Mouse (Mus musculus): ENCODE measurements around the gene Srgap1. TPM values are rescaled to one million over a fixed set of nuclear protein-coding genes. Genes with fewer than 3 reads are reported as not detected.

Srgap1 gene
- polyA plus RNA-seq, 1 experiment from 2014 or later, result 16.4 TPM

GRCm38 (mm10) chr10:121958741-121959140, 88.4 kb downstream of the Srgap1 start:
- 80% methylated on average over 8 of the region's 8 CpGs for WGBS
- no peak for ATAC-seq (replicated peaks; ENCODE audit: low FRiP score)
- no peak overlapping the region for H3K9ac ChIP-seq
- no peaks in the 10 kb centered on the region for H3K9me3 ChIP-seq (replicated peaks)
- H3K27ac ChIP-seq, result no peak overlapping the region
- no peak overlapping the region for H3K4me2 ChIP-seq
- H3K4me3 ChIP-seq (replicated peaks), result no peak overlapping the region
- H3K27me3 ChIP-seq, result no peaks in the 10 kb centered on the region
- H3K4me1 ChIP-seq, result peaks cover 32% of the 10 kb centered on the region
- no peaks in the 10 kb centered on the region for H3K36me3 ChIP-seq

DNA sequence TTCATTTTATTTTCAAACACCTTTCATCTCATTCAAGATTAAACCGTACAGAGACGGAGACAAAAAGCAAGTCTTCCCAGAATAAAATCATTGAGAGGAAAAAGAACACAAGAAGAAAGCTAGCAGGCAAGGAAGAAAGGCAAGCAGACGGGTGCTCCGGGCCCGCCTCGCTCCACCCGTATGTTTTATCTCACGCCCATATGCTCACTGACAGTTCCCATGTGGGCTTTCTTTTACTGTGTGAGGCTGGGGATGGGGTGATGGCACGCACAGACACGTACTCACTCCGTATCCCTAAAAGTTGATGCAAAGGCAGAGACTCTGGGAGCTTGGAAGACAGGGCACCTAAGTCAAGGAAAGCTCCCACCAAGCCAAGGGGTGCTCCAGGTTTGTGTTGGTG, 90.6 kb downstream of the Srgap1 start:
- Histone ChIP-seq H3K4me2 (no peak overlapping the region), H3K27me3 (no peaks in the 10 kb centered on the region), H3K9me3 (replicated peaks) (no peaks in the 10 kb centered on the region), H3K27ac (peak overlapping the region; percentile 58), H3K4me3 (replicated peaks) (no peak overlapping the region), H3K4me1 (peaks cover 24% of the 10 kb centered on the region), H3K36me3 (no peaks in the 10 kb centered on the region), H3K9ac (no peak overlapping the region)
- 70% methylated on average over 11 of the region's 11 CpGs for WGBS
- ATAC-seq (replicated peaks; ENCODE audit: low FRiP score), result no peak

DNA sequence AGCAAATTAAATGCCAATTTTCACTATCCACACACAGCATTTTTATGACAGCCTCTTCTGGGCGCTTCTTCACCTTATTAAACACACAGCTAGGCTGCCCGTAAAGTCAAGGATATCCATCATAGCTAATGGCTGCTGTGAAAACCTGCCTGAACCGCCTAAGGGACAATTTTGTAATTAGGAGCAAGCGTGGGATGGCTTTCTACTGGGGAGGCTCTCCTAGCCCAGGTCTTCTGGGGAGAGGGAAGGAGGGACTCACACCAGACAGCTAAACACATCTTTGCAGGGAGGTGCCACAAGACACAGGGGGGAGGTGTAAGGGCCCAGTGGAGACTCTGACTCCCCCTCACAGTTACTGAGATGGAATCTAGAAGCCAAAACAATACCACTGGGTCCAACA, 91.4 kb downstream of the Srgap1 start:
- Histone ChIP-seq H3K9me3 (replicated peaks) (no peaks in the 10 kb centered on the region), H3K27ac (peak overlapping the region; percentile 58), H3K9ac (no peak overlapping the region), H3K27me3 (no peaks in the 10 kb centered on the region), H3K36me3 (no peaks in the 10 kb centered on the region), H3K4me2 (no peak overlapping the region), H3K4me3 (replicated peaks) (no peak overlapping the region), H3K4me1 (peaks cover 20% of the 10 kb centered on the region)
- 33% methylated on average over 4 of the region's 4 CpGs for WGBS
- ATAC-seq (replicated peaks; ENCODE audit: low FRiP score), result peak; percentile 81

DNA sequence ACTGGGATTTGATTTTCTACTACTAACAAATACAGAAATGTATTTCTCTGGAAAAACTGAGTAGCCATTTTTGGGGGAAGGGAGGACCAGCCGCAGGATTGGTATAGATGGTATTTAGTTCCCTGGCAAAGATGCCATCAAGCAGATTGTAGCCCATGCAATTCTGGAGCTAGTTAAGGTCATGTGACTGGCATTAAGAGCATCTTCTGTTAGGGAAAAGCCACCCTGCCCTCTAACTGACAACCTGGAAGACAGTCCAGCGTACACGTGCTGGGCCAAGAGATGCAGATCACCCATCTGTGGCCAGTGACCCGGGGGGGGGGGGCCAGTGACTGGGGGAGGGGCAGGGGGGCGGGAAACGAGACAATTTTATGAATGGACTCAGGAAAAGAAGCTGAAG, 92.2 kb downstream of the Srgap1 start:
- no peaks in the 10 kb centered on the region for H3K36me3 ChIP-seq
- 60% methylated on average over 6 of the region's 6 CpGs for WGBS
- peak overlapping the region; percentile 58; the same call in 1 of the 2 replicates for H3K27ac ChIP-seq
- H3K9ac ChIP-seq, result no peak overlapping the region
- no peaks in the 10 kb centered on the region for H3K27me3 ChIP-seq
- H3K4me3 ChIP-seq (replicated peaks), result no peak overlapping the region
- H3K4me2 ChIP-seq, result no peak overlapping the region
- peaks cover 20% of the 10 kb centered on the region for H3K4me1 ChIP-seq
- ATAC-seq (replicated peaks; ENCODE audit: low FRiP score), result no peak
- H3K9me3 ChIP-seq (replicated peaks), result no peaks in the 10 kb centered on the region

- H3K9me3 ChIP-seq (replicated peaks), result no peaks in the 10 kb centered on the region
- H3K36me3 ChIP-seq, result no peaks in the 10 kb centered on the region
- H3K27me3 ChIP-seq, result no peaks in the 10 kb centered on the region
- H3K27ac ChIP-seq, result no peak overlapping the region
- WGBS, result 84% methylated on average over 5 of the region's 5 CpGs
- no peak overlapping the region for H3K4me3 ChIP-seq (replicated peaks)
- peaks cover 20% of the 10 kb centered on the region for H3K4me1 ChIP-seq
- ATAC-seq (replicated peaks; ENCODE audit: low FRiP score), result no peak
- H3K4me2 ChIP-seq, result no peak overlapping the region
- no peak overlapping the region for H3K9ac ChIP-seq
These were observed 94.1 kb downstream of the Srgap1 start for GRCm38 (mm10) chr10:121953041-121953440.

GRCm38 (mm10) chr10:121946173-121946572, 100.9 kb downstream of the Srgap1 start:
- no peaks in the 10 kb centered on the region for H3K4me1 ChIP-seq
- no peaks in the 10 kb centered on the region for H3K27me3 ChIP-seq
- H3K36me3 ChIP-seq, result no peaks in the 10 kb centered on the region
- H3K9ac ChIP-seq, result no peak overlapping the region
- WGBS, result 95% methylated on average over 8 of the region's 8 CpGs
- no peak overlapping the region for H3K4me3 ChIP-seq (replicated peaks)
- no peaks in the 10 kb centered on the region for H3K9me3 ChIP-seq (replicated peaks)
- no peak for ATAC-seq (replicated peaks; ENCODE audit: low FRiP score)
- no peak overlapping the region for H3K4me2 ChIP-seq
- H3K27ac ChIP-seq, result no peak overlapping the region

GRCm38 (mm10) chr10:121931909-121932308, 115.2 kb downstream of the Srgap1 start:
- H3K9me3 ChIP-seq (replicated peaks), result no peaks in the 10 kb centered on the region
- peaks cover 12% of the 10 kb centered on the region for H3K4me1 ChIP-seq
- H3K27me3 ChIP-seq, result no peaks in the 10 kb centered on the region
- H3K4me2 ChIP-seq, result no peak overlapping the region
- H3K4me3 ChIP-seq (replicated peaks), result no peak overlapping the region
- H3K9ac ChIP-seq, result no peak overlapping the region
- H3K36me3 ChIP-seq, result no peaks in the 10 kb centered on the region
- ATAC-seq (replicated peaks; ENCODE audit: low FRiP score), result no peak
- WGBS, result 90% methylated on average over 14 of the region's 14 CpGs
- no peak overlapping the region for H3K27ac ChIP-seq

DNA sequence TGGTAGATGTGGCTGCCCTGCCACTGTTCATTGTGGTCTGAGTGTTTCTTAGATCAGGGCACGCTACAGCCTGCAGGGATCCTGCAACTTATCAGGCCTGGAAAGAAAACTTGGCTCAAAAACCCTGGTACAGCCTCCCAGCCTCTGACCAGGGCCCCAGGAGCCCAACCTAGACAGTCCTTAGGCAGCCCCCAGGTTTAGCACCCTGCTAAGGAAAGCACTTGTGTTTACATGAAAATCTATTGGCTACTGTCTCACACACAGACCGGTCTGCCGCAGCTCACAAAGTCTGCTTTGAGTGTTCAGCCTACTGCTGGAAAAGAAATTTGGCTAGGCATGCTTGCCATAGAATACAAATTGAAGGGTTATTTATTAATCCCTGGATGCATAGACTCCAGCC, 121.0 kb downstream of the Srgap1 start:
- no peak for ATAC-seq (replicated peaks; ENCODE audit: low FRiP score)
- WGBS, result 61% methylated on average over 3 of the region's 3 CpGs
- Histone ChIP-seq H3K4me3 (replicated peaks) (no peak overlapping the region), H3K4me2 (no peak overlapping the region), H3K9ac (no peak overlapping the region), H3K4me1 (0 out of 2 replicates have a peak, but pooled peaks cover 5% of the 10 kb centered on the region), H3K9me3 (replicated peaks) (no peaks in the 10 kb centered on the region), H3K27me3 (no peaks in the 10 kb centered on the region), H3K36me3 (peaks cover 24% of the 10 kb centered on the region), H3K27ac (peak overlapping the region; percentile 32; the same call in 1 of the 2 replicates)

- Histone ChIP-seq H3K27me3 (no peaks in the 10 kb centered on the region), H3K9me3 (replicated peaks) (no peaks in the 10 kb centered on the region), H3K9ac (no peak overlapping the region), H3K4me3 (replicated peaks) (no peak overlapping the region), H3K4me1 (peaks cover 5% of the 10 kb centered on the region; the same call in 1 of the 2 replicates), H3K27ac (peak overlapping the region; percentile 4; the same call in 1 of the 2 replicates), H3K36me3 (peaks cover 11% of the 10 kb centered on the region), H3K4me2 (no peak overlapping the region)
- 60% methylated on average over 8 of the region's 8 CpGs for WGBS
- ATAC-seq (replicated peaks; ENCODE audit: low FRiP score), result no peak
These were observed 128.1 kb downstream of the Srgap1 start for GRCm38 (mm10) chr10:121919016-121919415.

GRCm38 (mm10) chr10:121918579-121918978, 128.5 kb downstream of the Srgap1 start:
- Histone ChIP-seq H3K9ac (no peak overlapping the region), H3K27ac (no peak overlapping the region), H3K9me3 (replicated peaks) (no peaks in the 10 kb centered on the region), H3K4me1 (peaks cover 5% of the 10 kb centered on the region; the same call in 1 of the 2 replicates), H3K27me3 (no peaks in the 10 kb centered on the region), H3K36me3 (peaks cover 7% of the 10 kb centered on the region), H3K4me2 (no peak overlapping the region), H3K4me3 (replicated peaks) (no peak overlapping the region)
- no peak for ATAC-seq (replicated peaks; ENCODE audit: low FRiP score)
- 82% methylated on average over 3 of the region's 3 CpGs for WGBS

DNA sequence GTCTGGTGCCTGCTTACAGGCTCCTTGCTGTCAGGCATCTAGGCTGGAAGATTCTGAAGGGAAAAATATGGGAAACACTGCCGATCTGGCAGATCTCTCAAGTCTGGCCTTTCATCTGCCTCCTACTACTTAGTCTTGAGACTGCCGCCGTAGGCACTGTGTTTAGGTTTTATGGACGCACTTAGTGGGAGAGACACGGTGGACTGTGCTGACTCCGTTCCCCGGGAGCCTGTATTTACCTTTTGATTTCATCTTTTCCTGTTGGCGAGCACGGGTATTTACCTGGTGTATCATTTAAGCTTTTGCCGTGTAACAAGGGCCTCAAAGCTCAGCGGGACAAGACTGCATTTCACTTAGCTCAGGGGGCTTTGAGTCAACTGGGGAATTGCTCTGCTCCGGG, 131.6 kb downstream of the Srgap1 start:
- Histone ChIP-seq H3K27me3 (no peaks in the 10 kb centered on the region), H3K9me3 (replicated peaks) (no peaks in the 10 kb centered on the region), H3K27ac (no peak overlapping the region; the same call in 1 of the 2 replicates), H3K4me2 (no peak overlapping the region), H3K9ac (no peak overlapping the region), H3K4me1 (peaks cover 5% of the 10 kb centered on the region; the same call in 1 of the 2 replicates), H3K4me3 (replicated peaks) (no peak overlapping the region), H3K36me3 (no peaks in the 10 kb centered on the region)
- WGBS, result 58% methylated on average over 12 of the region's 12 CpGs
- no peak for ATAC-seq (replicated peaks; ENCODE audit: low FRiP score)

GRCm38 (mm10) chr10:121904137-121904536, 143.0 kb downstream of the Srgap1 start:
- Histone ChIP-seq H3K4me3 (replicated peaks) (no peak overlapping the region), H3K36me3 (0 out of 2 replicates have a peak, but pooled peaks cover 8% of the 10 kb centered on the region), H3K27ac (peak overlapping the region; percentile 90), H3K4me2 (no peak overlapping the region), H3K27me3 (no peaks in the 10 kb centered on the region), H3K4me1 (peaks cover 32% of the 10 kb centered on the region), H3K9ac (no peak overlapping the region), H3K9me3 (replicated peaks) (no peaks in the 10 kb centered on the region)
- ATAC-seq (replicated peaks; ENCODE audit: low FRiP score), result peak; percentile 89
- 19% methylated on average over 1 of the region's 1 CpGs for WGBS

- Histone ChIP-seq H3K27me3 (no peaks in the 10 kb centered on the region), H3K27ac (no peak overlapping the region), H3K9me3 (replicated peaks) (no peaks in the 10 kb centered on the region), H3K36me3 (0 out of 2 replicates have a peak, but pooled peaks cover 8% of the 10 kb centered on the region), H3K4me2 (no peak overlapping the region), H3K9ac (no peak overlapping the region), H3K4me3 (replicated peaks) (no peak overlapping the region), H3K4me1 (peaks cover 30% of the 10 kb centered on the region)
- 81% methylated on average over 8 of the region's 8 CpGs for WGBS
- no peak for ATAC-seq (replicated peaks; ENCODE audit: low FRiP score)
These were observed 144.5 kb downstream of the Srgap1 start for GRCm38 (mm10) chr10:121902651-121903050.
